Mouse (Mus musculus): ENCODE data around the gene Rcc2.

The Rcc2 gene

DNA sequence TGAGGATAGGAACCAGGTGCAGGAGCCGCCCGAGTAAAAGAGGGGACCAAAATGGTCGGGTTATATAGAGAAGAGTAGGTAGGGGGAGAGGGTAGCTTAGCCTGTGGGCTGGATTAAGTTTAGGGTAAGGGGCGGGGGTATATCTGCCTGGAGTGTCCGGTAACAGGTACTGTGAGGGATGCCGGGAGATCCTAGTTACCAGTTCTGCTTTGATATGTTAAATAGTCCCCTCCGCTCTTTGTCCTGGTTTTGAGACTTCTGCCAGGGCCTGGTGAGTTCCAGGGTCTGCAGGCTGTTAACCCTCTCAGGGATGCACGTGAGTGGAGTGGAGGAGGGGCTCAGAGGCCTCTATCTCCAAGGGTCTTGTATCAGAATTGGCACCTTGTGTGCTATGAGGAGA, 3.3 kb downstream of the Rcc2 start:
- in situ Hi-C loops (cut with MboI; ENCODE audit: unreplicated experiment in 2 of 2), result loop anchor here (5.0 to 10.0 kb wide), 4 partner anchors 201 to 841 kb away; partner anchors contain the start of genes Crocc (in 1 of the 2) and Padi2 (in 1 of the 2)

DNA sequence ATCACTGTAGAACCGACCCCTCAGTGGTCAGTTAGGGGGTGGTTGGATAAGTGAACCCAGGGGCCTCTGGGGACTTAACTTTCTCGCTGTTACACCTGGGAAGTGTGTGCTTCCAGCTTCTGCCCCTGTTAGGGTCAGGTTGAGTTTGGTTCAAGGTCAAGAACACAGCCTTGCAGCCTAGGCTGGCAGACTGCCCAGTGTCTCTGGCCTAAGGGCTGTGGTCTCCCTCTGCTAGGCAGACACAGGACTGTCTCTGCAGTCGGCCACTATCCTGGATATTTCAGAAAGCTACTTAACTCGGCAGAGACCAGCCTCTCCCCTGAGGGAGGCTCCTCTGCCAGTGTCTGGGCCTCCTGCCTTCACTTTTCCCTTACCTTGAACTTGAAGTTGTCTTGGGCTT, 3.8 kb downstream of the Rcc2 start:
- in situ Hi-C loops (cut with MboI; ENCODE audit: unreplicated experiment in 2 of 2), result loop anchor here (5.0 to 10.0 kb wide), 4 partner anchors 201 to 841 kb away; partner anchors contain the start of genes Crocc (in 1 of the 2) and Padi2 (in 1 of the 2)

DNA sequence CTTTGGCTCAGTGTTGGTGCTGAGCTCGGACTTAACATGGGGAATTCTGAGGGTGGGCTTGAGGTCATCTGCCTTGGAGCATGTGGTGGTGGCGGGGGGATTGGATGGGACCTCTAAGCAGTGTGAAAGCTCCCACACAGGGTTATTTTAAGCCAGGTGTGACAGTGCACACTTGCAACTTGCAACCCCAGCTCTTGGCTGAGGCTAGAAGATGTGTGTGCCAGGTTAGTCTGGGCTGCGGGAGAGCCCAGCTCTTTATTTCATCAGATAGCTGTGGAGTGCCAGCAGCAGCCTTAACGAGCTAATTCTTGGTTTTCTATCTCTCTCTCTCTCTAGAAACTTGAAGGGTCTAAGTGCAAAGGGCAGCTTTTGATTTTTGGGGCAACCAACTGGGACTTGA, 7.3 kb downstream of the Rcc2 start:
- in situ Hi-C loops (cut with MboI; ENCODE audit: unreplicated experiment in 2 of 2), result loop anchor here (10.0 kb wide), 3 partner anchors 197 to 837 kb away; partner anchors contain the start of genes Crocc (in 1 of the 2) and Padi2 (in 1 of the 2)

DNA sequence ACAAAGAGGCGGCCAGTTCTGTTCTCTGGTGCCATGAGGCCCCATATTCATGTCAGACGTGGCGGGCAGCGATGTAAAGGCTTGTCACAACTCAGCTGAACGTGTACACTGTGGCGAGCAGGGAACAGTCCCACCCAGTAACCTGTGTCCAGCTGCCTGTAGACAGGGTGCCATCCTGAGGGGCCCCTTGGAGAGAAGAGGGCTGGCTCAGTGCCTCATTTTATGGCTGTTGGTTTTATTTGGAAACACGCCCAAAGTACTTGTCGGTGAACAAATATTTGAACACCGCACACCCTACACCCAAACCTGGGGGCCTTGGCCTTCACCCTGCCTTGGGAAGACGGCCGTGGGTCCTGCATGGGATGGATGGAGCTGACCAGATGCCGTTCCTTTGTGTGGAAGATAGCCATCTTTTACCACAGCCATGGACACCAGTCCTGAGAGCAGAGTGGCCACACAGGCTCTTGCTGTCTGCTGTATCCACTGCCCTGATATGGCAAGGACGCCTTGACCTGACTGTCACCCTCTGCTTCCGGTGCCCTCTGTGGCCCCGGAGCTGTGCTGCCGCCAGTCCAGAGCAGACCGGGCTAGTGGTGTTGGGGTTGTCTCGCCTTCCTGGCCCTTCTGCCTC, 8.1 kb downstream of the Rcc2 start:
- in situ Hi-C loops (cut with MboI; ENCODE audit: unreplicated experiment in 2 of 2), result loop anchor here (10.0 kb wide), 3 partner anchors 196 to 836 kb away; partner anchors contain the start of genes Crocc (in 1 of the 2) and Padi2 (in 1 of the 2)

DNA sequence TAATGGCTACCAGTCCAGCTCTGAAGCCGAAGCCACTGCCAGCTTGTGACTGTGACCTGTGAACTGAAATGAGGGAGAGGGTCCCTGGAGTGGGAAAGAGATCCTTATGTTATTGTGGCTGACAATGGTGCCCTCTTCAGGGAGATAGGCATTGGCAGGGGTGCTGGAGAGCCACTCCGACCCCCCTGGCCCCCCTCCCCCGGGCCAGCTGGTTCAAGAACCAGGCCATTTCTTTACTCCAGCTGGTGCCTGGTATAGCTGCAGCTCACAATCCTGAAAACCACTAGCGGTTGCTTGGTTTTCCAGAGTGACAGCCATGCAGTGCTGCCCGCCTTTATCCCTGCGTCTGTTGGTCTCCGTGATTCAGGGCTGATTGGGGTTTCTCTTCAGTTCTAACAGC, 8.8 kb downstream of the Rcc2 start:
- in situ Hi-C loops (cut with MboI; ENCODE audit: unreplicated experiment in 2 of 2), result loop anchor here (10.0 kb wide), 3 partner anchors 196 to 836 kb away; partner anchors contain the start of genes Crocc (in 1 of the 2) and Padi2 (in 1 of the 2)

DNA sequence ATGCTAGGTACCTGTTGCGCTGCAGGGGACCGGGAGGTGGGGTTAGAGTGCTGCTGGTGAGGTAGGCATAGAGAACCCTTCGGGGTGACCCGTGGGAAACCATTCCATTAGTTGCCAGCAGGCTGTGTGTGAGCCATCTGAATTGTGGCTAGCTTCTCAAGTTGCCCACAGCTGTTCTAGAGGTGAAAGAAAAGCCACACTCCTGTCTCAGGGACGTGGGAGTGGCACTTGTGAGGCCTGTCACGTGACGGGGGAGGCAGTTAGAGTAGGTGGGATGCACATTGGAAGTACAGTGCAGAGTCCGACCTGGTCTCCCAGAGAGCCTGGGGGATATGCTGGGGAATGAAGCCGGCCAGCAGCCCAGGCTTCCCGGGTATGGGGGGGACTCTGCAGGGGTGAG, 9.3 kb downstream of the Rcc2 start:
- in situ Hi-C loops (cut with MboI; ENCODE audit: unreplicated experiment in 2 of 2), result loop anchor here (5.0 to 10.0 kb wide), 5 partner anchors 32 to 835 kb away; partner anchors contain the start of genes Crocc (in 1 of the 2) and Padi2 (in 1 of the 2)

DNA sequence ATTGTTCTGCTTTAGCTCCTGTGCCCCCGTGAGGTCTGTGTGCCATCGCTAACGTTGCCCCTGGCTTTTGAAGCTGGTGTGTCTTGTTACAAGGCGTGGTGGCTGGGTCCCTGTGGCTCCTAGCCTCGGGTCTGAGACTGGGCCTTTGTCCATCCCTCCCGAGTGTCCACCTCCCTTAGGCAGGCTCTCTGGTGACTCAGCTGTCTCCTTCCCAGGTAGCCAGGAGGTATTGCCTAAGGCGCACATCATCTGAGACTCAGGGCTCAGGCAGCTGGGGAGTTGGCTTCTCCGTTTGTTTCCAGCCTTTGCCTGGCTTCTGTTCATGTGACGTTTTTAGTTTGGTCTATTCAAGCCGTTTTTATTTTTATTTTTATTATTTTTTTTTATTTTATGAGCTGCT, 10.4 kb downstream of the Rcc2 start:
- in situ Hi-C loops (cut with MboI; ENCODE audit: unreplicated experiment in 2 of 2), result loop anchor here (5.0 to 10.0 kb wide), 2 partner anchors 33 to 836 kb away; no protein-coding TSS in a partner anchor

DNA sequence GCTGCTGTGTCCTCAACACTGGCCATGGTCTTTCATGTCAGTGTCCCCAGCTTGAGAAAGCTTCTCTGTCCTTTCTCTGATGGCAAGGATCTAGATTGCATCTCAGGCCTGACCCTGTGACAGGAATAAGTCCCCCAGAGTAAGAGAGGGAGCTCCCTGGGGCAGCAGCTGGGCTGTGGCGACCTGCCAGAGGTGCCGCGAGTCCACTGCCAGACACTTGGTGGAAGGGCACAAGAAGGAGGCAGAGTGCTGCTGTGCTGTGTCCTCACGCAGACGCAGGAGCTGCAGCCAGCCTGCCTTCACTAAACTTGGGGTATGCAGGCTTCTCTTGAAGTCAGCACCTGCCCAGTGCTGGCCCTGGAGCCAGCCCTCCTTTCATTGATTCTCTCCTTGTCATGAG, 11.0 kb downstream of the Rcc2 start:
- in situ Hi-C loops (cut with MboI; ENCODE audit: unreplicated experiment in 2 of 2), result loop anchor here (5.0 to 10.0 kb wide), 2 partner anchors 34 to 837 kb away; no protein-coding TSS in a partner anchor

DNA sequence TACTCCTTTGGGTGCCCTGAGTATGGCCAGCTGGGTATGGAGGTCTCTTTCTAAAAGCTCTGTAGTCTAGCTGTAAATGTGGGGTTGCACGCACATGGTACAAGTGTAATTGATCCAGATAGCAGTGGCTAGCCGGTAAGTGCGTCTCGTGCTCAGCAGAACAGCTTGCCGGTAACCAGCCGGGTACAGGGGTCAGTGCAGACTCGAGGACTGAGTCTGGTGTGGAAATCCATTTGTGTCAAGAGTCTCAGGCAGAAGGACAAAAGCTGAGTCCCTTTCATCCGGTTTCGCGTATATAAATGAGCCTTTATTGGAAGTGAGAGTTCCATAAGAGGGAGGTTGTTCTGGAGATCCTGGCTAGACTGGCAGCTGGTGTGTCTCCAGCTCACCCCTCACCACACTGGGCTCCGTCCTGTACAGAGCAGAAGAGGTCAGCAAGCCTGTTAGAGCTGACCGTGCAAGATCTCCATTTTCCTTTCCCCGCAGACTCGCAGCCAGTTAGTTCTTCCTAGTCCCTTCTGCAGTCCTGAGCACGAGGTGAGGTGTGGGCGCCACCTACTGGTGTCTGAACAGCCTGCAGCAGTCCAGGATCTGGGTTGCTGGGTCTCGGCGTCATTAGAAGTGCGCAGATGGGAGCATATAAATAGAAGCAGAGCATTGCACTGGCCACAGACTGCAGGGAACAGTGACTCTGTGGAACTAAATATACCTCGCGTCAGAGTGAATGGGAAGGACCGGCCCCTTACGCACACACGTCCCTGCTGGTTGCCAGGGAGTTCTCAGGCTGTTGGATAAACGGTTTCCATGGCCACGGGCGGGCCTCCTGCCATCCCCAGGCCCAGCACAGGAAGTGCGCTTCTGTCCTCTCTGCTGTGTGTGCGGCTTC, 13.4 kb downstream of the Rcc2 start:
- in situ Hi-C loops (cut with MboI; ENCODE audit: unreplicated experiment in 2 of 2), result loop anchor here (5.0 to 10.0 kb wide), 2 partner anchors 36 to 839 kb away; no protein-coding TSS in a partner anchor

DNA sequence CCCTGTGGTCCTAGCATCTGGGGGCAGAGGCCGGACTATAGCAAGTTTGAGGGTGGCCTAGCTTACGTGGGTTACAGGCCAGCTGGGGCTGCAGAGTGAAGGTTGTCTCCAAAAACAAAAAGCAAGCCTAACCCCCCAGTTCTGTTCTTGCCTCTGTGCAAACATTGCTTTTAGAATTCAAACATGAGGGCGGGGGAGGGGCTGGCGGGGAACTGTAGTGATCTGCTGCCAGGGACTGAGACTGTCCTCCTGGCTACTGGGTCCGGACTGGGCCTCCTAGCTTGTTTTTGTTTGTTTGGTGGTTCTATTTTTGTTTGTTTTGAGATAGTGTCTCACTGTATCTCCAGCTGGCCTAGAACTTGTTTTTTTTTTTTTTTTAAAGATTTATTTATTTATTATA, 14.2 kb downstream of the Rcc2 start:
- in situ Hi-C loops (cut with MboI; ENCODE audit: unreplicated experiment in 2 of 2), result loop anchor here (5.0 to 10.0 kb wide), 2 partner anchors 37 to 840 kb away; no protein-coding TSS in a partner anchor

DNA sequence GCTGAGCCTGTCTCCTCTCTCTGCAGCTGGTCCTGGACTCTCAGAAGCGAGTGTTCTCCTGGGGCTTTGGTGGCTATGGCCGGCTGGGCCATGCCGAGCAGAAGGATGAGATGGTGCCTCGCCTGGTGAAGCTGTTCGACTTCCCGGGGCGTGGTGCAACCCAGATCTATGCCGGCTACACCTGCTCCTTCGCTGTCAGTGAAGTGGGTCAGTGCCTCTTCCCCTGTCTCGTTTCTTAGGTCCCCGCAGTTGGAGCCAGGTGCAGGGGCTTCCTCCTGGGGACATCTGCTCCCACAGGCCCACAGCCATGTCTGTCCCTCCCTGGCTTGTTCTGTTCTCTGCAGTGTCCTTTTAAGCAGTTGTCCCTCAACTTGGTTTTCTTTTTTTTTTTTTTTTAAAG, 16.7 kb downstream of the Rcc2 start:
- in situ Hi-C loops (cut with MboI; ENCODE audit: unreplicated experiment in 2 of 2), result loop anchor here in 1 of 2 experiments (10.0 kb wide), 1 partner anchor 842 kb away; no protein-coding TSS in a partner anchor

DNA sequence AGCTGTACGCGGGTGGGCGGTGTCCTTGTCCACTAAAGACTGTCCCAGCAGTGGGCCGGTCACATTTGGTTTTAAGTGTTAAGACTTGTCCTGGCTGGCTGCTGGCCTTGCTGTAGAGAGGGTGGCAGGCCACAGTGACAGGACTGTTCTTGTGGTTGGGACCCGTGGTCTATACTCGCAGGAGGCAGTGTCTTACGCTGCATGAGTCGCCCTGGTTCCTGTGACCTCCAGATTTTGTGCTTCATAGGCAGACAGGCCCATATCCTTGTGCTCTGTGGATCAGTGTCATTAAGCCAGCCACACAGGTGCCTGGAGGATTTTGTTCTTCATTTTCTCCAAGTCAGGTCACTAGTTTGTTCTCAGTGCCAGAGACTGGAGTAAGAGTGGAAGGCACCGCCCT, 18.1 kb downstream of the Rcc2 start:
- in situ Hi-C loops (cut with MboI; ENCODE audit: unreplicated experiment in 2 of 2), result loop anchor here in 1 of 2 experiments (10.0 kb wide), 1 partner anchor 844 kb away; no protein-coding TSS in a partner anchor

DNA sequence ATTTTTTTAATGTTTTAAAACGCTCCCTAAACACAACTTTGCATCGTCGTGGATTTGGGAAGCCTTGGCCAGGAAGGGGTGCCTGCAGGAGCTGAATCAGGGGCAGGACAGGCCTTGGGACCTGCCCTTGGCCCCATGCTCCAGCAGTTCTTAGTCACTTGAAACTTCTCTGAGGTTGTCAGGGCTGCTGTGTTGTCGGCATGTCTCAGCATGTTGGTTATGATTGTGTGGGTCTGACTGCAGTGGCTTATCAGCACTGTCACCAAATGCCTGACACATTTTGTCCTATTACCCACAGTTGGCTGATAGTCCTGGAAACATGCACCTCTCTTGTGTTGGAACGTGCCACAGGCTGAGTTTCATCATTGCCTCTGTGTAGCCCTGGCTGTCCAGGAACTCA, 19.8 kb downstream of the Rcc2 start:
- in situ Hi-C loops (cut with MboI; ENCODE audit: unreplicated experiment in 2 of 2), result loop anchor here in 1 of 2 experiments (10.0 kb wide), 1 partner anchor 165 kb away; no protein-coding TSS in a partner anchor

DNA sequence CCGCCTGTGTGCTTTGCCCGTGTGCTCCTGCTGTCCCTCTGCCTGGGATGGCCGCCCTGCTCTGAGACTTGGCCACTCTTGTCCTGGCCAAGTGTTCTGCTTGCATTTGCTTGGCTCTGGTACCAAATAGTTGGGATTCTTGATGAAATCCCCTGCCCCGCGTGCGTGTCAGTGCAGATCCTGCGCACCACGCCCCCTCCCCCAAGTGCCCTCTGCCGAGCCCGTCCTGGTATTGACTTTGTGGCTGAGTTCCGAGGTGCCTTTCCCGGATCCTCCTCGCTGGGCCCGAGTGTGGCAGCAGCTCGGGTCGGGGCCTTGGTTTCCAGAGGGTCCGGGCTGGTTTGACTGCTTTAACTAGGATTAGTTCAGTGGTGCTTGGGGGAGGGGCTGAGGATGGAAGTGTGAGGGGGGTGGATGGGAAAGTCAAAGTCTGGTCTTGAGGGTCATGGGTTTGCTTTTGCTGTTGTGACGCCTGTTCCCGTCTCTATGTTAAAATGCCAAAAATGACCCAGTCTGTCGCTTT, 21.7 kb downstream of the Rcc2 start:
- in situ Hi-C loops (cut with MboI; ENCODE audit: unreplicated experiment in 2 of 2), result loop anchor here in 1 of 2 experiments (10.0 kb wide), 1 partner anchor 167 kb away; no protein-coding TSS in a partner anchor

DNA sequence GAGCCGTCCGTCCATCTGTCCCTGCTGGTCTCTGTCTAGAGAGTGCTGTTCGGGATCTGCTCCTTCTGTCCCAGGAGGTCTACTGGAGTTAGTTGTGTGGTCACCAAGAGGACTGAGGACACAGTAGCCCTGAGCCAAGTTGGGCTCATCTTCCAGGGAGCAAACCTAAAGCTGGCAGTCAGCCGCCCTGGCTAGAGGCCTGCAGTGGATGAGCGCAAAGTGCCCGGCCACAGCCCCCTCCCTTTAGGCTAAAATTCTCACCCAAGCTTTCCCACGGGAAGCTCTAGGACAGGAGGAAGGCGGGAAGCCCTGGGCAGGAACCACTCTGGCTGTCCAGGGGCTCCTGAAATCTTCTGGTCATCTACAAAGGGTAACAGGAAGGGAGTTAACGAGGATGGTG, 22.4 kb downstream of the Rcc2 start:
- in situ Hi-C loops (cut with MboI; ENCODE audit: unreplicated experiment in 2 of 2), result loop anchor here in 1 of 2 experiments (10.0 kb wide), 1 partner anchor 168 kb away; no protein-coding TSS in a partner anchor

DNA sequence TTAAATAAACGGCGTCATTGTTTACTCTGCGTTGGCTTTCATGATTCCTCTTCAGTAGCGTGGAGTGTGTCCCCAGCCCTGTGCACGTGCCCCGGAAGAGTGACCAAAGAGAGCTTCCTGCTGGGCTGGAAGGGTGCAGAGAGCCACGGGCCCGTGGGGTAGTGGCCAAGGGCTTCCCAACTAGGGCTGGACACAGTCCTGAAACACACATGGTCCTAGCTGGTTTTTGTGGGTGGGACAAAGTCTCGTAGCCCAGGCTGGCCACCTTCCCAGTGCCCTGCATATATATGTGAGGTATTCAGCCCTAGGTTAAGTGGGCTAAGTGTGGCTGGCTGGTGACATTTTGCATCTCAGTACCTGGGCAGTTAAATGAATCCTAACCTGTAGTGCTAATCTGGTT, 22.9 kb downstream of the Rcc2 start:
- in situ Hi-C loops (cut with MboI; ENCODE audit: unreplicated experiment in 2 of 2), result loop anchor here in 1 of 2 experiments (10.0 kb wide), 1 partner anchor 168 kb away; no protein-coding TSS in a partner anchor

DNA sequence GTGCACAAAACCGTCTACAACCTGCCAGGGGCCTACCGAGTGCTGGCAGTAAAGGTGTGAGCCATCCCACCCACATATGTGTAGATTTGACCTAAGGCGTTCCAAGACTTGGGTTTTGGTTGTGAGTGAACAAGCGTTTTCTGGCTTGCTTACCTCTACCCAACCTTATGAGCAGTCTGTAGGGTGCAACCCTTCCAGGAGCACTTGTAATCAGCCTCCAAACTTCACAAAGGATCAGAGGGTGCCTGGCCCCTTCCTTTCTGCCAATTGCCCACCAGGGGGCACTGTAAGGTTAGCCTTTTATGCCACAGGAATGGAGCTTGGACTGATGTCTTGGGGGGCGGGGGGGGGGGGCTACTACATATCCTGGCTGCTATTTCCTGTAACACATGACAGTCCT, 23.5 kb downstream of the Rcc2 start:
- in situ Hi-C loops (cut with MboI; ENCODE audit: unreplicated experiment in 2 of 2), result loop anchor here in 1 of 2 experiments (10.0 kb wide), 1 partner anchor 169 kb away; no protein-coding TSS in a partner anchor

DNA sequence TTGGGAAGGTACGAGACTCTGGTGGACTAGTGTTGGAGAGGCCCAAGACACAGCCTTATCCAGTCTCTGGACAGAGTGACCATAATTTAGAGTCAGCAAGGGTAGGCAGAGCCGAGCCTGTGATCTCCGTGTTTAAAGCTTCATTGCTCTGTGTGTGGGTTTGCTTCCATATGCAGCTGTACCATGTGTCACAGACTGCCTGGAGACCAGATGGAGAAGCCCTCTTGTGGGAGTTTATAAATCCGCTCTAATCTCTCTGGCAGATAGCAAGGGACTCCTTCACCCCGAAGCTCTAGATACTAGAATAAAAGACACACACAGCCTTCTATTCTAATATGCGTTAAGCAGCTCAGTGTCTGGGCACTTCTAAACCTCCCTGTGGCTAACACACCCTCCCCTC, 24.4 kb downstream of the Rcc2 start:
- in situ Hi-C loops (cut with MboI; ENCODE audit: unreplicated experiment in 2 of 2), result loop anchor here (10.0 to 25.0 kb wide), 5 partner anchors 162 to 1237 kb away; no protein-coding TSS in a partner anchor

DNA sequence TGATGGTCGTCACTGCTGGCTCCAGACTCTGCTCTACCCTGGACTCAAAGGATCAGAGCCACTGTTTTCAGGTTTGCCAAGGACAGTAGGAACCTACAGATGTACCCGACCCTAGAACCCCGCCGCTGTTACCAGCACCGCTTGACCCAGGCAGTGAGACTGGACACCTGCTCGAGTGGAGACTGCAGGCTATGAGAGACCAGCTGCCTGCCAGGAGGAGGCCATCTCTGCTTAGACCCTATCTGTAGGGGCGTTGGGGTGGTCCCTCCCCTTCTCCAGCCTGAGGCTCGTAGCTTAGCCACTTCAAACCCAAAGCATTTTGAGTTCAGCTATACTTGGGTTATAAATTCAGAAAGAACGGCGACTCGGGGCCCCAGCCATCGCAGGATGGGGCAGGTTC, 26.6 kb downstream of the Rcc2 start:
- in situ Hi-C loops (cut with MboI; ENCODE audit: unreplicated experiment in 2 of 2), result loop anchor here (10.0 to 25.0 kb wide), 5 partner anchors 165 to 1240 kb away; no protein-coding TSS in a partner anchor

DNA sequence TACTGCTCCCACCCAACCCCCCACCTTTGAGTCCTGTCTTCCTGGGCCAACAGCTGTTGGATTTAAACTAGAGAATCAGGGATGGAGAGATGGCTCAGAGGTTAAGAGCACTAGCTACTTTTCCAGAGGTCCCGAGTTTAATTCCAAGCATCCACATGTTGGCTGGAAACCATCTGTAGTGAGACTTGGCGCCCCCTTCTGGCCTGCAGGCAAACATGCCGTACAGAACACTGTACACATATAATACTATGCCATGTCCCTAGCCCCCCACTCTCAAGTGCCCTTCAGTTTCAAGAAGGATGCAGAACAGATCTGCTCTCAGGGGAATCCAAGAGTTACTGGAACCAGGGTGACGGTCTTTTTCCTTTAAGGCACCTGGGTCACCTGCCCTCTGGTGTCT, 31.3 kb downstream of the Rcc2 start:
- in situ Hi-C loops (cut with MboI; ENCODE audit: unreplicated experiment in 2 of 2), result loop anchor here (25.0 kb wide), 4 partner anchors 169 to 1244 kb away; no protein-coding TSS in a partner anchor
